Comparison of ENCODE assay signal across 9 mouse cellular contexts in genomic region chrX:136599416-136599815, GRCm38 (mm10). TPM values are rescaled to one million over a fixed set of nuclear protein-coding genes. Genes with fewer than 3 reads are reported as not detected.
DNase-seq lines count a peak whose midpoint lies in the region; ATAC-seq and TF ChIP-seq lines count a peak whose summit lies in the region.
"Had no signal": no experiment of that assay in that cellular context is flagged by ENCODE, and none has a peak within 500 bp of the region (broad histone marks: within the 10 kb centered on the region; RNA-seq: fewer than 3 reads in every experiment).

No protein-coding gene starts in this region.

- TF ChIP-seq RAD21 in MEL (IDR thresholded peaks at IDR 0.05; ENCODE audit: low read depth, low read length) = peak; percentile 35

- DNase-seq in kidney, adult 2 months = peak; percentile 13
- peak; percentile 58 for DNase-seq in MEL (ENCODE audit: low read depth, low spot score)
- peak; percentile 14 to 20 for DNase-seq in cerebellum, adult 2 months
- peak; percentile 77 for DNase-seq in hindbrain, embryonic 14.5 days (ENCODE audit: low spot score)
- peak; percentile 43 for DNase-seq in lung, postnatal 10 days
- peak; percentile 16 for DNase-seq in stomach, postnatal 0 days (ENCODE audit: low spot score)

- no peak for TF ChIP-seq EP300 in MEL (IDR thresholded peaks at IDR 0.05; ENCODE audit: low read depth in 1 of 2, low read length in 2 of 2)
- no peak for TF ChIP-seq EP300 in stomach, postnatal 0 days (optimal IDR thresholded peaks at IDR 0.05)

- H3K9me3 ChIP-seq in kidney, embryonic 16.5 days (ENCODE audit: low read length) = no peaks in the 10 kb centered on the region
- H3K9me3 ChIP-seq in MEL (replicated peaks; ENCODE audit: insufficient read depth, low read length) = no peaks in the 10 kb centered on the region
- no peaks in the 10 kb centered on the region for H3K9me3 ChIP-seq in hindbrain, embryonic 14.5 days (ENCODE audit: control insufficient read depth, low read length)
- no peaks in the 10 kb centered on the region for H3K9me3 ChIP-seq in stomach, postnatal 0 days (ENCODE audit: control insufficient read depth, low read length)

- no peaks in the 10 kb centered on the region for H3K36me3 ChIP-seq in kidney, adult 2 months (ENCODE audit: control insufficient read depth, insufficient read depth, low read length)
- H3K36me3 ChIP-seq in kidney, embryonic 16.5 days (ENCODE audit: insufficient read depth, low read length) = no peaks in the 10 kb centered on the region
- H3K36me3 ChIP-seq in MEL (ENCODE audit: control insufficient read depth in 1 of 2, insufficient read depth in 2 of 2, low read length in 2 of 2) = no peaks in the 10 kb centered on the region; a peak in 1 of 4 replicates
- H3K36me3 ChIP-seq in hindbrain, embryonic 14.5 days (replicated peaks; ENCODE audit: control insufficient read depth, insufficient read depth) = no peaks in the 10 kb centered on the region
- H3K36me3 ChIP-seq in stomach, postnatal 0 days (ENCODE audit: control insufficient read depth, insufficient read depth, low read length) = no peaks in the 10 kb centered on the region

- no peak overlapping the region for H3K27ac ChIP-seq in kidney, adult 2 months (ENCODE audit: insufficient read depth, low read depth, low read length)
- no peak overlapping the region for H3K27ac ChIP-seq in kidney, embryonic 16.5 days (ENCODE audit: low read length)
- no peak overlapping the region for H3K27ac ChIP-seq in MEL (ENCODE audit: control insufficient read depth, low read depth, low read length)
- no peak overlapping the region for H3K27ac ChIP-seq in cerebellum, adult 2 months (ENCODE audit: insufficient read depth, low read length)
- no peak overlapping the region for H3K27ac ChIP-seq in hindbrain, embryonic 14.5 days
- no peak overlapping the region for H3K27ac ChIP-seq in stomach, postnatal 0 days (replicated peaks)

- no peaks in the 10 kb centered on the region for H3K79me2 ChIP-seq in MEL (ENCODE audit: control insufficient read depth, insufficient read depth, low read length, poor library complexity)

- no peaks in the 10 kb centered on the region for H3K4me1 ChIP-seq in kidney, adult 2 months (ENCODE audit: control insufficient read depth, insufficient read depth, low read length)
- H3K4me1 ChIP-seq in kidney, embryonic 16.5 days (ENCODE audit: insufficient read depth, low read length) = no peaks in the 10 kb centered on the region
- peaks cover 0 to under 1% of the 10 kb centered on the region in 2 experiments; a peak in 1 of 4 replicates for H3K4me1 ChIP-seq in MEL (ENCODE audit: control insufficient read depth in 1 of 2, insufficient read depth in 2 of 2, low read length in 2 of 2)
- H3K4me1 ChIP-seq in cerebellum, adult 2 months (ENCODE audit: control insufficient read depth, insufficient read depth, low read length) = no peaks in the 10 kb centered on the region
- no peaks in the 10 kb centered on the region for H3K4me1 ChIP-seq in hindbrain, embryonic 14.5 days (replicated peaks; ENCODE audit: control insufficient read depth, insufficient read depth, low read length)
- no peaks in the 10 kb centered on the region for H3K4me1 ChIP-seq in stomach, postnatal 0 days (replicated peaks; ENCODE audit: control insufficient read depth, insufficient read depth)

- no peak overlapping the region for H3K4me3 ChIP-seq in kidney, adult 2 months (ENCODE audit: insufficient read depth, low read depth, low read length)
- no peak overlapping the region for H3K4me3 ChIP-seq in kidney, embryonic 16.5 days (ENCODE audit: low read length)
- H3K4me3 ChIP-seq in MEL (ENCODE audit: control insufficient read depth in 1 of 2, insufficient read depth in 1 of 2, low read depth in 2 of 2, low read length in 2 of 2) = no peak overlapping the region
- H3K4me3 ChIP-seq in cerebellum, adult 2 months (replicated peaks; ENCODE audit: insufficient read depth, low read depth, low read length) = no peak overlapping the region
- no peak overlapping the region for H3K4me3 ChIP-seq in hindbrain, embryonic 14.5 days (replicated peaks; ENCODE audit: low read length)
- H3K4me3 ChIP-seq in stomach, postnatal 0 days (ENCODE audit: low read depth, low read length) = no peak overlapping the region

- peak; percentile 20; the same call in 1 of the 2 replicates for TF ChIP-seq CTCF in kidney, adult 2 months (conservative IDR thresholded peaks at IDR 0.05; ENCODE audit: insufficient read depth, insufficient read length, low read depth, low read length)
- peak in 2 of 3 experiments; percentile 54 to 71; a peak in 4 of 6 replicates for TF ChIP-seq CTCF in MEL (IDR thresholded peaks at IDR 0.05 in 2 of 3, conservative IDR thresholded peaks at IDR 0.05 in 1 of 3; ENCODE audit: control insufficient read depth in 1 of 3, insufficient read depth in 1 of 3, low read depth in 2 of 3, low read length in 3 of 3, poor library complexity in 1 of 3, severe bottlenecking in 1 of 3)
- TF ChIP-seq CTCF in cerebellum, adult 2 months (IDR thresholded peaks at IDR 0.05; ENCODE audit: borderline replicate concordance, insufficient read depth, low read depth, low read length) = peak; percentile 27; the same call in 1 of the 2 replicates
- peak; percentile 76 for TF ChIP-seq CTCF in stomach, postnatal 0 days (IDR thresholded peaks at IDR 0.05; ENCODE audit: low read depth)

- TF ChIP-seq POLR2A in kidney, adult 2 months (IDR thresholded peaks at IDR 0.05; ENCODE audit: low read depth, low read length) = no peak
- no peak for TF ChIP-seq POLR2A in MEL (IDR thresholded peaks at IDR 0.05; ENCODE audit: control insufficient read depth in 1 of 2, insufficient read depth in 1 of 2, low read depth in 1 of 2, low read length in 2 of 2, poor library complexity in 1 of 2)
- TF ChIP-seq POLR2A in cerebellum, adult 2 months (IDR thresholded peaks at IDR 0.05; ENCODE audit: borderline replicate concordance, insufficient read depth, low read length) = no peak

- H3K9ac ChIP-seq in kidney, embryonic 16.5 days (replicated peaks; ENCODE audit: low read length) = no peak overlapping the region
- no peak overlapping the region for H3K9ac ChIP-seq in MEL (ENCODE audit: control insufficient read depth, low read depth, low read length, poor library complexity, severe bottlenecking)
- H3K9ac ChIP-seq in hindbrain, embryonic 14.5 days = no peak overlapping the region
- H3K9ac ChIP-seq in stomach, postnatal 0 days (ENCODE audit: low read length) = no peak overlapping the region

- no peak overlapping the region for H3K4me2 ChIP-seq in kidney, embryonic 16.5 days (replicated peaks; ENCODE audit: low read depth, low read length)
- H3K4me2 ChIP-seq in hindbrain, embryonic 14.5 days (replicated peaks) = no peak overlapping the region
- H3K4me2 ChIP-seq in stomach, postnatal 0 days (replicated peaks; ENCODE audit: low read depth) = no peak overlapping the region

- 1% methylated on average over 3 of the region's 3 CpGs for WGBS in kidney, adult 2 months
- WGBS in kidney, embryonic 16.5 days = 24% methylated on average over 3 of the region's 3 CpGs
- WGBS in cerebellum, adult 2 months = 7% methylated on average over 3 of the region's 3 CpGs
- 17% methylated on average over 3 of the region's 3 CpGs for WGBS in hindbrain, embryonic 14.5 days
- 16% methylated on average over 3 of the region's 3 CpGs for WGBS in stomach, postnatal 0 days

- no peak for ATAC-seq in kidney, embryonic 16.5 days (ENCODE audit: low FRiP score, low TSS enrichment)
- no peak for ATAC-seq in hindbrain, embryonic 14.5 days (ENCODE audit: low FRiP score)
- ATAC-seq in stomach, postnatal 0 days (ENCODE audit: low FRiP score, low TSS enrichment) = no peak

- no peaks in the 10 kb centered on the region for H3K27me3 ChIP-seq in kidney, adult 2 months (replicated peaks; ENCODE audit: control insufficient read depth, insufficient read depth, low read length)
- no peaks in the 10 kb centered on the region for H3K27me3 ChIP-seq in kidney, embryonic 16.5 days (ENCODE audit: insufficient read depth, low read length)
- H3K27me3 ChIP-seq in MEL (ENCODE audit: control insufficient read depth in 1 of 2, insufficient read depth in 2 of 2, low read length in 2 of 2) = no peaks in the 10 kb centered on the region
- no peaks in the 10 kb centered on the region for H3K27me3 ChIP-seq in cerebellum, adult 2 months (ENCODE audit: control insufficient read depth, insufficient read depth, low read length)
- no peaks in the 10 kb centered on the region for H3K27me3 ChIP-seq in hindbrain, embryonic 14.5 days (ENCODE audit: control insufficient read depth, insufficient read depth, low read length)
- no peaks in the 10 kb centered on the region for H3K27me3 ChIP-seq in stomach, postnatal 0 days (ENCODE audit: control insufficient read depth, insufficient read depth, low read length)

TF ChIP-seq in MEL, 35 proteins besides CTCF, POLR2A, EP300 and RAD21:
- peak; percentile 29; the same call in 1 of the 2 replicates for TF ChIP-seq SMC3 (IDR thresholded peaks at IDR 0.05; ENCODE audit: low read depth, low read length)
- no peak for TF ChIP-seq NELFE (IDR thresholded peaks at IDR 0.05; ENCODE audit: low read depth, low read length)

RNA-seq across cellular contexts. Expression of gene Tceal3, which starts 8.8 kb away (rescaled TPM):
- 0.42 and 0.68 TPM in 2 replicates for polyA plus RNA-seq in kidney, adult 2 months (2012; rRNA removed)
- polyA plus RNA-seq in kidney, embryonic 16.5 days (2015; fragmentation: Nextera tagmentation; extraction: Ambion mirVana) = 7.2 and 9.0 TPM in 2 replicates
- not detected in 2 replicates for total RNA-seq in MEL (2012; rRNA removed)
- not detected for polyA plus RNA-seq in MEL (2012; ENCODE audit: insufficient read depth in 1 of 2, insufficient read length in 2 of 2, low read depth in 1 of 2, low replicate concordance in 2 of 2, missing spikeins in 1 of 2)
- polyA plus RNA-seq in cerebellum, adult 2 months (2012; rRNA removed) = 225 and 257 TPM in 2 replicates
- 43.0 and 43.2 TPM in 2 replicates for polyA plus RNA-seq in hindbrain, embryonic 14.5 days (2014; fragmentation: Nextera tagmentation; extraction: Ambion mirVana)
- 6.9 and 8.0 TPM in 2 replicates for polyA plus RNA-seq in stomach, postnatal 0 days (2015; fragmentation: Nextera tagmentation; extraction: Ambion mirVana)
- total RNA-seq: neutrophil, adult 5-6 weeks had no signal

RNA-seq across cellular contexts. Expression of gene Kir3dl2, which starts 55.6 kb away (rescaled TPM):
- polyA plus RNA-seq in kidney, adult 2 months (2012; rRNA removed) = not detected in 2 replicates
- polyA plus RNA-seq in kidney, embryonic 16.5 days (2015; fragmentation: Nextera tagmentation; extraction: Ambion mirVana) = not detected in 2 replicates
- not detected in 2 replicates for total RNA-seq in MEL (2012; rRNA removed)
- not detected for polyA plus RNA-seq in MEL (2012; ENCODE audit: insufficient read depth in 1 of 2, insufficient read length in 2 of 2, low read depth in 1 of 2, low replicate concordance in 2 of 2, missing spikeins in 1 of 2)
- not detected in 2 replicates for polyA plus RNA-seq in cerebellum, adult 2 months (2012; rRNA removed)
- not detected in 2 replicates for polyA plus RNA-seq in hindbrain, embryonic 14.5 days (2014; fragmentation: Nextera tagmentation; extraction: Ambion mirVana)
- not detected in 2 replicates for polyA plus RNA-seq in stomach, postnatal 0 days (2015; fragmentation: Nextera tagmentation; extraction: Ambion mirVana)
- total RNA-seq: layer of hippocampus, adult 18-20 months; neutrophil, adult 5-6 weeks had no signal

Comparison
In these comparisons a context has a peak if more than half of its experiments do, and no peak if none do; other contexts are left out.
1. DNase-seq: peak in every context shown above with its lines; median percentile 77 in hindbrain, embryonic 14.5 days; 58 in MEL; 43 in lung, postnatal 10 days; 17 in cerebellum, adult 2 months; 16 in stomach, postnatal 0 days; 13 in kidney, adult 2 months.
2. CTCF ChIP-seq: peak in every context shown above with its lines; median percentile 76 in stomach, postnatal 0 days; 62 in MEL; 27 in cerebellum, adult 2 months; 20 in kidney, adult 2 months.